Mouse (Mus musculus): ENCODE results near the gene Gpc1. TPM values are rescaled to one million over a fixed set of nuclear protein-coding genes. Genes with fewer than 3 reads are reported as not detected.

The Gpc1 gene
- total and polyA plus RNA-seq, 3 experiments: 0.05 to 0.55 TPM; not detected in 1

GRCm38 (mm10) chr1:92888901-92889655, 57.6 kb downstream of the Gpc1 start:
- Histone ChIP-seq H3K9ac (ENCODE audit: insufficient read depth, low read depth) (no peak overlapping the region), H3K4me3 (replicated peaks in 1 of 3; ENCODE audit: low read depth in 2 of 3, low read length in 2 of 3, poor library complexity in 1 of 3) (no peak overlapping the region), H3K4me1 (ENCODE audit: control insufficient read depth in 1 of 2, insufficient read depth in 2 of 2) (no peaks in the 10 kb centered on the region; a peak in 1 of 4 replicates), H3K79me2 (replicated peaks; ENCODE audit: control insufficient read depth, extremely low read depth, insufficient read depth, poor library complexity, severe bottlenecking) (no peaks in the 10 kb centered on the region), H3K4me2 (ENCODE audit: insufficient read depth, low read depth, poor library complexity, severe bottlenecking) (no peak overlapping the region), H3K36me3 (replicated peaks in 1 of 2; ENCODE audit: control insufficient read depth in 1 of 2, insufficient read depth in 1 of 2, low read length in 1 of 2) (no peaks in the 10 kb centered on the region), H3K27ac (ENCODE audit: insufficient read depth, low read depth) (no peak overlapping the region), H3K9me3 (replicated peaks; ENCODE audit: low read length) (no peaks in the 10 kb centered on the region), H3K27me3 (replicated peaks) (peaks cover 73% of the 10 kb centered on the region)
- dilution Hi-C loops (cut with MboI; ENCODE audit: extremely low pct_ligation_motif_present, extremely low pct_unique_long_range_greater_than_20kb, low sequenced_read_pairs): no loop called here
- no peak for TF ChIP-seq MAFK (IDR thresholded peaks at IDR 0.05; ENCODE audit: insufficient replicate concordance, low read length)
- TF ChIP-seq UBTF (IDR thresholded peaks at IDR 0.05; ENCODE audit: low read depth, low read length): no peak
- no peak for TF ChIP-seq EP300 (IDR thresholded peaks at IDR 0.05; ENCODE audit: low read length)
- no peak for TF ChIP-seq E2F4 (IDR thresholded peaks at IDR 0.05; ENCODE audit: insufficient replicate concordance, low read depth, low read length)
- no peak for TF ChIP-seq RAD21 (IDR thresholded peaks at IDR 0.05; ENCODE audit: low read depth, low read length)
- TF ChIP-seq POLR2A (IDR thresholded peaks at IDR 0.05; ENCODE audit: low read depth, low read length): no peak
- no peak for TF ChIP-seq PAX5 (IDR thresholded peaks at IDR 0.05; ENCODE audit: low read length)
- in situ Hi-C loops (cut with MboI; ENCODE audit: low pct_ligation_motif_present, low pct_unique_long_range_greater_than_20kb, low sequenced_read_pairs): no loop called here
- DNase-seq (ENCODE audit: extremely low read depth): no peak

GRCm38 (mm10) chr1:92892791-92893190, 61.3 kb downstream of the Gpc1 start:
- in situ Hi-C loops (cut with MboI; ENCODE audit: low pct_ligation_motif_present, low pct_unique_long_range_greater_than_20kb, low sequenced_read_pairs): no loop called here
- dilution Hi-C loops (cut with MboI; ENCODE audit: extremely low pct_ligation_motif_present, extremely low pct_unique_long_range_greater_than_20kb, low sequenced_read_pairs): no loop called here
- H3K4me1 ChIP-seq (ENCODE audit: control insufficient read depth in 1 of 2, insufficient read depth in 2 of 2): no peaks in the 10 kb centered on the region
- TF ChIP-seq GABPA (IDR thresholded peaks at IDR 0.05; ENCODE audit: insufficient replicate concordance, low read depth, low read length) (no peak), TCF12 (IDR thresholded peaks at IDR 0.05; ENCODE audit: low read depth, low read length) (no peak), MAZ (IDR thresholded peaks at IDR 0.05; ENCODE audit: low read depth, low read length) (no peak), ZMIZ1 (IDR thresholded peaks at IDR 0.05; ENCODE audit: low read depth, low read length) (no peak), SIN3A (IDR thresholded peaks at IDR 0.05; ENCODE audit: low read length) (no peak), POLR2AphosphoS2 (IDR thresholded peaks at IDR 0.05; ENCODE audit: low read depth, low read length) (no peak), JUN (IDR thresholded peaks at IDR 0.05; ENCODE audit: insufficient read depth, low read depth, low read length) (no peak), USF1 (IDR thresholded peaks at IDR 0.05; ENCODE audit: low read depth, low read length) (no peak), TBP (conservative IDR thresholded peaks at IDR 0.05; ENCODE audit: low read depth, low read length) (no peak), HCFC1 (IDR thresholded peaks at IDR 0.05; ENCODE audit: low read depth, low read length) (no peak), MXI1 (IDR thresholded peaks at IDR 0.05; ENCODE audit: low read depth, low read length) (no peak), MYC (IDR thresholded peaks at IDR 0.05; ENCODE audit: low read depth, low read length) (no peak), SMC3 (IDR thresholded peaks at IDR 0.05; ENCODE audit: low read depth, low read length) (no peak), NELFE (IDR thresholded peaks at IDR 0.05; ENCODE audit: low read depth, low read length) (no peak), UBTF (IDR thresholded peaks at IDR 0.05; ENCODE audit: low read depth, low read length) (no peak), ZKSCAN1 (IDR thresholded peaks at IDR 0.05; ENCODE audit: borderline replicate concordance, low read depth, low read length) (no peak), MAX (IDR thresholded peaks at IDR 0.05; ENCODE audit: low read length) (no peak), ELF1 (IDR thresholded peaks at IDR 0.05; ENCODE audit: low read depth, low read length) (no peak), POLR2A (IDR thresholded peaks at IDR 0.05; ENCODE audit: low read depth, low read length) (no peak), CHD1 (IDR thresholded peaks at IDR 0.05; ENCODE audit: low read depth, low read length) (no peak)
- DNase-seq (ENCODE audit: extremely low read depth): no peak
- no peak overlapping the region for H3K27ac ChIP-seq (ENCODE audit: insufficient read depth, low read depth)
- H3K9ac ChIP-seq (ENCODE audit: insufficient read depth, low read depth): no peak overlapping the region
- no peaks in the 10 kb centered on the region for H3K9me3 ChIP-seq (replicated peaks; ENCODE audit: low read length)
- H3K36me3 ChIP-seq (replicated peaks in 1 of 2; ENCODE audit: control insufficient read depth in 1 of 2, insufficient read depth in 1 of 2, low read length in 1 of 2): no peaks in the 10 kb centered on the region
- no peak overlapping the region for H3K4me2 ChIP-seq (ENCODE audit: insufficient read depth, low read depth, poor library complexity, severe bottlenecking)
- H3K27me3 ChIP-seq (replicated peaks): peaks cover 65% of the 10 kb centered on the region
- no peaks in the 10 kb centered on the region for H3K79me2 ChIP-seq (replicated peaks; ENCODE audit: control insufficient read depth, extremely low read depth, insufficient read depth, poor library complexity, severe bottlenecking)
- H3K4me3 ChIP-seq (replicated peaks in 1 of 3; ENCODE audit: low read depth in 2 of 3, low read length in 2 of 3, poor library complexity in 1 of 3): no peak overlapping the region

Measured in CH12.LX (cell line).